Mouse (Mus musculus) hindbrain, embryonic 12.5 days (tissue): Measurements from ENCODE around the gene Idua. TPM values are rescaled to one million over a fixed set of nuclear protein-coding genes. Genes with fewer than 3 reads are reported as not detected.
"Not testable (repeated sequence)": the region's sequence is repeated elsewhere in the genome, so short reads cannot be mapped to it uniquely, and the experiment has no call there.

ENCODE experiments used
- ATAC-seq: fragments of 200-750 bp; cut with Nextera tagmentation; 2 replicates; pipeline ENCODE4 v1.8.0; 2017; ENCODE audit warnings: moderate TSS enrichment; ENCODE audit not compliant: low FRiP score
- H3K27ac ChIP-seq: fragments of 300-500 bp; sonication (generic); 2 replicates; pipeline ENCODE4 v1.5.1; 2016; ENCODE audit warnings: mild to moderate bottlenecking
- H3K27me3 ChIP-seq: fragments of 300-500 bp; sonication (generic); 2 replicates; pipeline ENCODE4 v1.6.1; 2016; ENCODE audit warnings: mild to moderate bottlenecking
- H3K36me3 ChIP-seq: fragments of 300-500 bp; sonication (generic); 2 replicates; pipeline ENCODE4 v1.6.1; 2016; ENCODE audit warnings: mild to moderate bottlenecking
- H3K4me1 ChIP-seq: fragments of 300-500 bp; sonication (generic); 2 replicates; pipeline ENCODE4 v1.6.1; 2016
- H3K4me2 ChIP-seq: fragments of 300-500 bp; sonication (generic); replicated peaks from 2 replicates; pipeline ENCODE4 v1.6.1; 2016; ENCODE audit warnings: mild to moderate bottlenecking
- H3K4me3 ChIP-seq: fragments of 300-500 bp; sonication (generic); 2 replicates; pipeline ENCODE4 v1.5.1; 2016; ENCODE audit warnings: mild to moderate bottlenecking
- H3K9ac ChIP-seq: fragments of 300-500 bp; sonication (generic); 2 replicates; pipeline ENCODE4 v1.6.1; 2016; ENCODE audit warnings: mild to moderate bottlenecking, moderate library complexity
- H3K9me3 ChIP-seq: fragments of 300-500 bp; sonication (generic); replicated peaks from 2 replicates; pipeline ENCODE4 v1.6.1; 2016; ENCODE audit warnings: mild to moderate bottlenecking
- WGBS: fragments of 180-500 bp; shearing (Covaris S2); methylation state at CpG from one replicate; pipeline ENCODE4 v1.1.7; 2016; 5-methylcytosine and 5-hydroxymethylcytosine counted together
- polyA plus RNA-seq: library from polyadenylated mRNA; unstranded; fragments of >200 nt; fragmentation: Nextera tagmentation; extraction: Ambion mirVana; gene quantifications from 2 replicates; pipeline ENCODE4 v1.2.1, GENCODE M21; 2016

Idua gene
- polyA plus RNA-seq: 11.2 and 12.9 TPM in 2 replicates

GRCm38 (mm10) chr5:108659698-108660631, at the start of gene Idua:
TSS of gene Idua (plus strand) at chr5:108660331.
- H3K9me3 ChIP-seq: no peaks in the 10 kb centered on the region
- H3K4me1 ChIP-seq: peaks cover 14% of the 10 kb centered on the region
- H3K4me2 ChIP-seq: peak within 1 kb of the TSS; percentile 87
- H3K27me3 ChIP-seq: no peaks in the 10 kb centered on the region
- H3K27ac ChIP-seq: peak within 1 kb of the TSS; percentile 66
- ATAC-seq: peak; percentile 77
- H3K36me3 ChIP-seq: peaks cover 20% of the 10 kb centered on the region
- peak within 1 kb of the TSS; percentile 86 for H3K4me3 ChIP-seq
- WGBS: 12% methylated on average over 24 of the region's 24 CpGs
- peak within 1 kb of the TSS; percentile 92 for H3K9ac ChIP-seq

- H3K4me1 ChIP-seq: no peaks in the 10 kb centered on the region
- no peak overlapping the region for H3K27ac ChIP-seq
- ATAC-seq: no peak
- H3K36me3 ChIP-seq: peaks cover 88% of the 10 kb centered on the region
- H3K9me3 ChIP-seq: no peaks in the 10 kb centered on the region
- 97% methylated on average over 1 of the region's 1 CpGs for WGBS
- no peak overlapping the region for H3K9ac ChIP-seq
- no peak overlapping the region for H3K4me2 ChIP-seq
- no peaks in the 10 kb centered on the region for H3K27me3 ChIP-seq
- H3K4me3 ChIP-seq: no peak overlapping the region
Measured at GRCm38 (mm10) chr5:108610426-108610825, 49.7 kb upstream of the Idua start.

DNA sequence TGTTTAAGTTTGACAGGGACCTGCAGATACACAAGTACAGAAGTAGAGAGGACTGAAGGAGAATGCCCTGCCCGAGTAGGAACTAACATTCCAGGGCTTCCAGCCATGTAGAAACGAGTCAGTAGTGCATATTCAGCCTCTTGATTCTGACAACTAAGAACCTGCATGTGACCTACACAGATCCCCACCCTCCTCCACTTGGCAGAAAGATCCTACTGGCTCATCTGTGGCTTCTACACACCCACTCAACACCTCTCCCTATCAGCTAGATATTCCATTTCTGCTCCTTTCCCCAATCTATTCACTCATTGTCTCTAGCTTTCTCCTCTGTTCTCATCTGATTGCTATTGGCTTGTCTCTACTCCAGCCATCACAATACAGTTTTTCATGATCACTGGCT, 38.3 kb upstream of the Idua start:
- H3K4me1 ChIP-seq: no peaks in the 10 kb centered on the region
- no peaks in the 10 kb centered on the region for H3K27me3 ChIP-seq
- peaks cover 54% of the 10 kb centered on the region for H3K36me3 ChIP-seq
- H3K4me2 ChIP-seq: no peak overlapping the region
- H3K27ac ChIP-seq: no peak overlapping the region
- no peak for ATAC-seq
- no peak overlapping the region for H3K9ac ChIP-seq
- no peaks in the 10 kb centered on the region for H3K9me3 ChIP-seq
- WGBS: 89% methylated on average over 2 of the region's 2 CpGs
- H3K4me3 ChIP-seq: no peak overlapping the region

DNA sequence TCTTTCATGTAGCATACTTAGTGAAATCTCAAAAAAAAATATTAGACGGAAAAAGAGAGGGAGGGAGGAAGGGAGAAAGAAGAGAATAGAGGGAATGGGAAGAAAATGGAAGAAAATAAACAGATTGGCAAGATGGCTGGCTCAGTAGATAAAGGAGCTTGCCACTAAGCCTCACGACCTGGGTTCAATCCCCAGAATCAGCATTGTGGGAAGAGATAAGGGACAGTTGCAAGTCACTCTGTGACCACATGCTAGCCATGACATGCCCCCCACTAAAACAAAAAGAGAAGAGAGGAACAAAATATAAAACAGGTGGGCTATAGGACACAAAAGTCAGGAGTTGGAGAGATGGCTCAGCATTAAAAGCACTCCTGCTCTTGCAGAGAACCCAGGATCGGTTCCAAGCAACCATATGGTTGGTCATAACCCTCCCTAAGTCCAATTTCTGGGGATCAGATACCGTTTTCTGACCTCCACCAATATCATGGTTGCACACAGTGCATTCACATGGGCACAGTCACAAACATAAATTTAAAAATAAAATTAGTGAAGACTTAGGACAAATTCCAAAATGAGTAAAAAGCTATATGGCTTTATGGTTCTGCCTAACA, 34.0 kb upstream of the Idua start:
- H3K4me2 ChIP-seq: no peak overlapping the region
- no peaks in the 10 kb centered on the region for H3K27me3 ChIP-seq
- no peak overlapping the region for H3K27ac ChIP-seq
- no peak overlapping the region for H3K9ac ChIP-seq
- H3K9me3 ChIP-seq: no peaks in the 10 kb centered on the region
- no peak for ATAC-seq
- H3K36me3 ChIP-seq: peaks cover 34% of the 10 kb centered on the region
- peaks cover 19% of the 10 kb centered on the region for H3K4me1 ChIP-seq
- H3K4me3 ChIP-seq: no peak overlapping the region
- WGBS: 90% methylated on average over 4 of the region's 4 CpGs

DNA sequence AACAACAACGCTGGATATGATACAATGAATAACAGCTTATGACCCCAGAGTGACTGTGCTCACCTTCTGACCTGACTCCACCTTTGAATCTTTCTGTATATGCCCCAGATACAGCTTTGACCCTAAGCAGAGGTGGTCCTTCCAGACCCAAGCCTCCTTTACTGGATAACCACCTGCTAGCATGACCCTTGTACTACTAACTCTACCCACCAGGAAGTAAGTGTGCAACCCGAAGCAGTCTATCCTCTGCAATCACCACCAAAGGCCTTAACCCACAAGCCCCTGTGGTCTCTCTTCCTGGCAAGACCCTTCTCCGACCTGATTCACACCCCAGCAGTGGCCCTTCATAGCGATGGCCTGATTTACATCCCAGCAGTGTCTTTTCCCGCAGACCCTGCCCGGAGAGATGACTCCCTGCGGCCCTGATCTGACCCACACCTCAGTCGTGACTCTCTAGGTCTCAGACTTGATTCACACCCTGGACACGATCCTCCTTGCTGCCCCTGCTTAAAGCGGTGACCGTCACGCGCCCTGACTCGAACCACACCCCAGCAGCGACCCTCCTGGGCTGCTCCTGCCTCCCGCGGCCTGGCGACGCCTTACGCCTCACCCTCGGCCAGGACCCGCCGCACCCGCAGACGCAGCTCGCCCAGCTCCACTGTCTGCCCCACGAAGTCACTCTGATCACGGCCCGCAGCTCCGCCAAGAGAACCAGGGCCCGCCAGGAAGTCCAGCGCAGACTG, 31.1 kb upstream of the Idua start:
- Histone ChIP-seq H3K4me2 (peak overlapping the region; percentile 93), H3K36me3 (peaks cover 6% of the 10 kb centered on the region), H3K4me3 (peak overlapping the region; percentile 91), H3K27ac (peak overlapping the region; percentile 89), H3K9me3 (no peaks in the 10 kb centered on the region), H3K4me1 (peaks cover 19% of the 10 kb centered on the region), H3K27me3 (no peaks in the 10 kb centered on the region), H3K9ac (peak overlapping the region; percentile 92)
- 2% methylated on average over 32 of the region's 32 CpGs for WGBS
- peak; percentile 91 for ATAC-seq

DNA sequence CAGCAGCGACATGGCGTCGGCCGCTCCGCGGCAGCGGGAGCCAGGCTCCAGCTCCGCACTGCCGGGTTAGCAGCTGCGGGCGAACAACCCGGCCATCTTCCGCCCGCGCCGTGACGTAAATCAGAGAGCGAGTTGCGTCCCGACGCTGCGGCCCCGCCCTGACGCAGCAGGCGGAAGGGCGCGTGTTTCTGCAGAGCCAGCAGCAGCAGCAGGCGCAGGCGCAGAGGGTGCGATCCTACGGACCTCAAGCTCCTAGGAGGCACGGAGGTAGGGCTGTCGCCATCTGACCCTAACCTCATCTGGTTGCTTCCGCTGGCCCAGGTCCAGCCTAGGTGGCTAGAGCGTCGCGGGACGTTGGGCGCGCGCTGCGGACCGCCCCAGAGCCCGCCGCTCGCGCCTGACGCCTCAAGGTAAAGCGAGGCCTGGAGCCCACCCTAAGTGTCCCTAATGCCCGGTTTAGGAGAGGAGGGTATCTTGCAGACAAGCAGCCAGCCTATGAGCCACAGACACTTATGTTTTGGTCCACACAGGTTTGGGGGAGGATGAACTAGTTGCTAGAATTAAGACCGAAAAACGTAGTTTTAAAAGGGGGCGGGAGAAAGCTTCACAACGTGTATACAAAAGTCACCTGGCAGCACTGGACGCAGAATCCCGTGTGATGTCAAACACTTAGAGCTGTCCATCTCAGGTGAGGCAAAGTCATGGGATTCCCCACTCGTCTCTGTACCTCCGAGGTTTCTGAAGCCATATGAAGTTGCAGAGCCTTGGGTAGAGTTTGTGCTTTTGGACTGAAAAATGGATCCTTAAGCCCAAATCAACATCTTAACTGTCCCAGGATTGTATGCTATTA, 30.3 kb upstream of the Idua start, which contains the start of the genes Gak and Tmem175:
Gene Gak, minus strand, starts transcription at position 122 of the 850 bp plus-strand sequence.
Gene Tmem175, plus strand, starts transcription at position 137 of the 850 bp plus-strand sequence.
- Histone ChIP-seq H3K9me3 (no peaks in the 10 kb centered on the region), H3K27me3 (no peaks in the 10 kb centered on the region), H3K4me2 (peak within 1 kb of the TSS; percentile 93), H3K36me3 (no peaks in the 10 kb centered on the region), H3K9ac (peak within 1 kb of the TSS; percentile 92), H3K27ac (peak within 1 kb of the TSS; percentile 89), H3K4me1 (peaks cover 19% of the 10 kb centered on the region), H3K4me3 (peak within 1 kb of the TSS; percentile 91)
- under 1% methylated on average over 58 of the region's 58 CpGs for WGBS
- ATAC-seq: peak; percentile 97

GRCm38 (mm10) chr5:108633676-108634075, 26.5 kb upstream of the Idua start:
- no peak for ATAC-seq
- H3K4me2 ChIP-seq: no peak overlapping the region
- no peak overlapping the region for H3K9ac ChIP-seq
- WGBS: 89% methylated on average over 4 of the region's 4 CpGs
- peaks cover 4% of the 10 kb centered on the region; the same call in 1 of the 2 replicates for H3K36me3 ChIP-seq
- no peak overlapping the region for H3K27ac ChIP-seq
- H3K4me3 ChIP-seq: no peak overlapping the region
- H3K27me3 ChIP-seq: no peaks in the 10 kb centered on the region
- H3K9me3 ChIP-seq: no peaks in the 10 kb centered on the region
- peaks cover 10% of the 10 kb centered on the region for H3K4me1 ChIP-seq

DNA sequence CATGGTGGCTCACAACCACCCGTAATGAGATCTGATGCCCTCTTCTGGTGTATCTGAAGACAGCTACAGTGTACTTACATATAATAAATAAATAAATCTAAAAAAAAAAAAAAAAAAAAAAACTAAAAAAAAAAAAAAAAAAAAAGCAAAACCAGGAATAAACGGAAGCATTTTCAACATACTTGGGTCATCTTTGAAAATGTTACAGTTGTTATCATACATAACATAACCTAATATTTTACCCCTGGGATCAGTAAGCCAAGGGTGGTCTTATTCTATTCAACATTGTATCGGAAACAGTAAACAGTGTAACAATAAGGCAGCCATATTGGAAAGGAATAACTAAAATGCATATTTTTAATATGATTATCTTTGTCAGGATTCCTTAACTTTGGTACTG, 26.0 kb upstream of the Idua start:
- not testable (repeated sequence) for H3K9ac ChIP-seq, H3K36me3 ChIP-seq, H3K27me3 ChIP-seq, H3K4me3 ChIP-seq, H3K9me3 ChIP-seq, H3K27ac ChIP-seq, H3K4me1 ChIP-seq, H3K4me2 ChIP-seq, ATAC-seq
- WGBS: 88% methylated on average over 2 of the region's 3 CpGs

GRCm38 (mm10) chr5:108636172-108636571, 24.0 kb upstream of the Idua start:
- H3K9ac ChIP-seq: no peak overlapping the region
- WGBS: 80% methylated on average over 4 of the region's 4 CpGs
- no peaks in the 10 kb centered on the region for H3K27me3 ChIP-seq
- no peak overlapping the region for H3K4me3 ChIP-seq
- ATAC-seq: no peak
- no peaks in the 10 kb centered on the region for H3K4me1 ChIP-seq
- no peak overlapping the region for H3K27ac ChIP-seq
- no peaks in the 10 kb centered on the region for H3K9me3 ChIP-seq
- peaks cover 4% of the 10 kb centered on the region; the same call in 1 of the 2 replicates for H3K36me3 ChIP-seq
- H3K4me2 ChIP-seq: no peak overlapping the region

GRCm38 (mm10) chr5:108643674-108644073, 16.5 kb upstream of the Idua start:
- Histone ChIP-seq H3K9ac (no peak overlapping the region), H3K36me3 (peaks cover 50% of the 10 kb centered on the region)
- WGBS: 88% methylated on average over 2 of the region's 2 CpGs

DNA sequence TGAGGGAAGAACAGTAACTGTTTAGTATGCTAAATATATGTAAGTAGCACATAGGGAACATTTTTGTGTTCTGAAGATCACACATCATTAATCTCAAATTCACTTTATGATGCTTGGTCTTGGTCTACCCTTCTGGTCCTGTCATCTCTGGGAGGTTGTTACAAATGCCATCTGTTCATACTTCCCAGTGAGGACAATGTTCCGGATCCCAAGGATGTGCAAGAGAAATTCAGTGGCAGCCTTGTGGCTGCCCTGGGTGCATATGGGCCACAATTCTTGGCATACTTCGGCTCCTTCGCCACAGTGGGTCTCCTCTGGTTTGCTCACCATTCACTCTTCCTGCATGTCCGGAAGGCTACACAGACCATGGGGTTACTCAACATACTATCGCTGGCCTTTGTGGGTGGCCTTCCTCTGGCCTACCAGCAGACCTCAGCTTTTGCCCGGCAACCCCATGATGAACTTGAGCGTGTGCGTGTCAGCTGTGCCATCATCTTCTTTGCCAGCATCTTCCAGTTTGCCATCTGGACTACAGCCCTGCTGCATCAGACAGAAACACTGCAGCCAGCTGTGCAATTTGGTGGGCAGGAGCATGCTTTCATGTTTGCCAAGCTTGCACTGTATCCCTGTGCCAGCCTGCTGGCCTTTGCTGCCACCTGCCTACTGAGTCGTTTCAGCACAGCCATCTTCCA, 14.3 kb upstream of the Idua start:
- H3K36me3 ChIP-seq: peaks cover 71% of the 10 kb centered on the region
- ATAC-seq: no peak
- no peak overlapping the region for H3K9ac ChIP-seq
- H3K4me1 ChIP-seq: no peaks in the 10 kb centered on the region
- H3K4me2 ChIP-seq: no peak overlapping the region
- no peaks in the 10 kb centered on the region for H3K9me3 ChIP-seq
- no peak overlapping the region for H3K4me3 ChIP-seq
- 93% methylated on average over 9 of the region's 9 CpGs for WGBS
- no peak overlapping the region for H3K27ac ChIP-seq
- no peaks in the 10 kb centered on the region for H3K27me3 ChIP-seq

More at GRCm38 (mm10) chr5:108643674-108644073, 16.5 kb upstream of the Idua start:
- Histone ChIP-seq H3K27me3 (no peaks in the 10 kb centered on the region), H3K4me2 (no peak overlapping the region), H3K4me3 (no peak overlapping the region), H3K4me1 (no peaks in the 10 kb centered on the region), H3K9me3 (no peaks in the 10 kb centered on the region), H3K27ac (no peak overlapping the region)
- ATAC-seq: no peak
